Mouse (Mus musculus) limb, embryonic 10.5 days (tissue): ENCODE measurements at regions not wholly inside any gene's neighbourhood (a gene's known extent, or its start where the extent isn't known, plus 50 kb on each side); places are given as distances from the start of the nearest gene placed in this dataset.
A peak's percentile ranks its signal among the peaks of the same experiment; 100 is the strongest.

Experiments used
- DNase-seq: peaks from one replicate; pipeline ENCODE4 v3.0.0-alpha.2; 2017; ENCODE audit warnings: low spot score
- H3K27ac ChIP-seq: fragments of 300-500 bp; sonication (generic); 2 replicates; pipeline ENCODE4 v1.5.1; 2016; ENCODE audit warnings: mild to moderate bottlenecking
- H3K27me3 ChIP-seq: fragments of 300-500 bp; sonication (generic); 2 replicates; pipeline ENCODE4 v1.6.1; 2016; ENCODE audit warnings: low read depth, mild to moderate bottlenecking; ENCODE audit not compliant: poor library complexity, severe bottlenecking
- H3K36me3 ChIP-seq: fragments of 300-500 bp; sonication (generic); 2 replicates; pipeline ENCODE4 v1.6.1; 2016; ENCODE audit warnings: mild to moderate bottlenecking, moderate library complexity
- H3K4me1 ChIP-seq: fragments of 300-500 bp; sonication (generic); 2 replicates; pipeline ENCODE4 v1.6.1; 2016
- H3K4me3 ChIP-seq: fragments of 300-500 bp; sonication (generic); 2 replicates; pipeline ENCODE4 v1.5.1; 2016; ENCODE audit warnings: mild to moderate bottlenecking, moderate library complexity
- H3K9me3 ChIP-seq: fragments of 300-500 bp; sonication (generic); replicated peaks from 2 replicates; pipeline ENCODE4 v1.6.1; 2016; ENCODE audit warnings: mild to moderate bottlenecking
- WGBS: fragments of 180-500 bp; shearing (Covaris S2); methylation state at CpG from one replicate; pipeline ENCODE4 v1.1.7; 2016; 5-methylcytosine and 5-hydroxymethylcytosine counted together

- Histone ChIP-seq H3K27ac (no peak overlapping the region), H3K4me1 (no peaks in the 10 kb centered on the region), H3K36me3 (no peaks in the 10 kb centered on the region), H3K27me3 (no peaks in the 10 kb centered on the region), H3K9me3 (no peaks in the 10 kb centered on the region), H3K4me3 (no peak overlapping the region)
- no peak for DNase-seq
- WGBS, result 77% methylated on average over 1 of the region's 1 CpGs
Measured at GRCm38 (mm10) chr1:107811136-107811535, 221.3 kb downstream of the Serpinb8 start.

GRCm38 (mm10) chr1:107811859-107812258 lies 222.1 kb downstream of the Serpinb8 start:
- H3K27me3 ChIP-seq, result no peaks in the 10 kb centered on the region
- no peaks in the 10 kb centered on the region for H3K9me3 ChIP-seq
- H3K4me1 ChIP-seq, result no peaks in the 10 kb centered on the region
- H3K27ac ChIP-seq, result no peak overlapping the region
- no peak overlapping the region for H3K4me3 ChIP-seq
- H3K36me3 ChIP-seq, result no peaks in the 10 kb centered on the region
- no peak for DNase-seq
- 83% methylated on average over 2 of the region's 2 CpGs for WGBS

DNA sequence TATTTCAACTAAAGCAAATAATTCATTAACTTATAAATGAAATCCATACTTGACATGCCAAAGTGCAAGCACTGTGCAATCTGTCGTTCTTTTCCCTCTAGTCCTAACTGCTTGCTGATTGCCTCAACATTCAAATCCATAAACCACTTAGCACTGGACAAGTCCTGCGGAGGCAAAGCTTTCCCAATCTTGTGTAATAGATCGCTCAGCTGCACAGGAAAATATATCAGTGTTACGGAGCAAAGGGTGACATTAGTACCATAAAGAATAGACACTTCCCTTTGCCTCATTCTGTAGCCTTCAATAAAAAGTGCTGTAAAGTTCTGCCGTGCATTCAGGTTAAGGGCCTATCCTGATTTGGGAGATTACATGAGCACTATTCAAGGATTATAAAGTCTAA lies 248.1 kb downstream of the Serpinb8 start:
- Histone ChIP-seq H3K27ac (no peak overlapping the region), H3K4me3 (no peak overlapping the region), H3K4me1 (no peaks in the 10 kb centered on the region), H3K27me3 (no peaks in the 10 kb centered on the region), H3K36me3 (no peaks in the 10 kb centered on the region), H3K9me3 (no peaks in the 10 kb centered on the region)
- WGBS, result 83% methylated on average over 5 of the region's 5 CpGs
- no peak for DNase-seq

- 88% methylated on average over 2 of the region's 2 CpGs for WGBS
- Histone ChIP-seq H3K27me3 (no peaks in the 10 kb centered on the region), H3K9me3 (no peaks in the 10 kb centered on the region), H3K4me1 (no peaks in the 10 kb centered on the region), H3K27ac (no peak overlapping the region), H3K36me3 (no peaks in the 10 kb centered on the region), H3K4me3 (no peak overlapping the region)
- no peak for DNase-seq
Measured at GRCm38 (mm10) chr1:107852386-107852785, 262.6 kb downstream of the Serpinb8 start.

DNA sequence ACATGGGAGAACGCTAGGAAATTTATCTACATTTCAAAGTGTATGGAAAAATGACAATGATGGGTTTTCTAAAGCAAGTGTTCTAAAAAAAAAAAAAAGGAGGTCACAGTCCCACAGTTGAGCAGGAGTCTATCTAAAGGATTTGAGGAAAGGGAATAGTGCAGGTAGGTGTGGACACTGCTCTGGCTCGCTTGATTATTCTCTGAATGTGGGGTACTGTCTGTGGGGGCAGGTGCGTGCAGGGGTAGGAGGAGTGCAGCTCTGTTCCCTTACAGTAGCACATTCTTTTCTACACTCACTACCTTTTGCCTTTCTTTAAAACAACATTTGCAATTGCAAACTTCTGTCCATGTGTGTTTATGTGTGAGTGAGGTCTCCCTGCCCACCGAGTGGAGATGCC lies 263.2 kb downstream of the Serpinb8 start:
- WGBS, result 89% methylated on average over 4 of the region's 4 CpGs
- no peaks in the 10 kb centered on the region for H3K27me3 ChIP-seq
- no peak overlapping the region for H3K27ac ChIP-seq
- H3K4me3 ChIP-seq, result no peak overlapping the region
- no peaks in the 10 kb centered on the region for H3K9me3 ChIP-seq
- H3K4me1 ChIP-seq, result no peaks in the 10 kb centered on the region
- no peaks in the 10 kb centered on the region for H3K36me3 ChIP-seq
- no peak for DNase-seq

DNA sequence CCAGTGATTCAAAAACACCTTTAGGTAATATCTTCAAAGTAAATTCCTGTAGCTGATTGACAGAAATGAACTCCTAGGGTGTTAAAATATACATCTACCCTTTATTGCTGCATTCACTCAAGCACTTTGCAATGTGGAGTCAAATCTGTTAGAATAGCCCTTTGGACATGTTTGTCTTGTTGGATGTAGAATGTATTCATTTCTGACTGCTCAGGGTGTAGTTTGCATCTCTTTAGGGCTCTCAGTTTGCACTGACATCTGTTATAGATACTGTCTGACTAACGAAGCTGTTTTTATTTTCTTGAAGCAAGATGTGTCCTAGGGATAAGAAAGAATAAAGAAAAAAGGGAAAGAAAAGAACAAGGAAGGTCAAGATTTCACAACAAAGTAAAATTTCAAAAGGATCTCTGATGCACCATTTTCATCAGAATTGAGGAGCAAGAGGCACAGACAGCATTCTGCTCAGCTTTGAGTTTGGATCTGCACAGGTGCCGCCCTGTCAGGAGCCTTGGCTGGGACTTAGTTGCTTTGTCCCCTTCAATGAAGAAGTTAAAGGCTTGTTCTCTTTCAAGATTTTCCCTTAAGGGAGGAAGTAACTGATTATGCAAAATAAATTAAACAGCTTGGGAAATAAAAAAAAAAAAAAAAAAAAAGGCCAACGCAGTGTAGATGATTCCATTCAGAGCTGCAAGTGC lies 308.1 kb downstream of the Serpinb8 start:
- 55% methylated on average over 3 of the region's 3 CpGs for WGBS
- H3K27ac ChIP-seq, result no peak overlapping the region
- H3K9me3 ChIP-seq, result no peaks in the 10 kb centered on the region
- no peaks in the 10 kb centered on the region for H3K36me3 ChIP-seq
- no peaks in the 10 kb centered on the region for H3K27me3 ChIP-seq
- H3K4me3 ChIP-seq, result no peak overlapping the region
- H3K4me1 ChIP-seq, result no peaks in the 10 kb centered on the region
- DNase-seq, result no peak

GRCm38 (mm10) chr1:107899261-107899660 lies 309.5 kb downstream of the Serpinb8 start:
- H3K27ac ChIP-seq, result no peak overlapping the region
- H3K4me3 ChIP-seq, result no peak overlapping the region
- no peaks in the 10 kb centered on the region for H3K36me3 ChIP-seq
- 95% methylated on average over 4 of the region's 4 CpGs for WGBS
- DNase-seq, result no peak
- no peaks in the 10 kb centered on the region for H3K4me1 ChIP-seq
- H3K9me3 ChIP-seq, result no peaks in the 10 kb centered on the region
- no peaks in the 10 kb centered on the region for H3K27me3 ChIP-seq

- Histone ChIP-seq H3K27ac (no peak overlapping the region), H3K27me3 (no peaks in the 10 kb centered on the region), H3K36me3 (no peaks in the 10 kb centered on the region), H3K4me3 (no peak overlapping the region), H3K4me1 (no peaks in the 10 kb centered on the region), H3K9me3 (no peaks in the 10 kb centered on the region)
- no peak for DNase-seq
- 94% methylated on average over 2 of the region's 2 CpGs for WGBS
Measured at GRCm38 (mm10) chr1:107900449-107900848, 310.6 kb downstream of the Serpinb8 start.

- WGBS, result 75% methylated on average over 1 of the region's 1 CpGs
Measured at GRCm38 (mm10) chr1:107900913-107901312, 311.1 kb downstream of the Serpinb8 start.

GRCm38 (mm10) chr1:107908236-107909063 lies 318.6 kb downstream of the Serpinb8 start:
- whole genome bisulfite sequencing, result 84% methylated on average over 4 of the region's 4 CpGs
- no peaks in the 10 kb centered on the region for H3K36me3 ChIP-seq
- no peaks in the 10 kb centered on the region for H3K27me3 ChIP-seq
- H3K4me3 ChIP-seq, result no peak overlapping the region
- H3K4me1 ChIP-seq, result peaks cover 10% of the 10 kb centered on the region
- H3K9me3 ChIP-seq, result no peaks in the 10 kb centered on the region
- DNase-seq, result no peak
- no peak overlapping the region for H3K27ac ChIP-seq

More at GRCm38 (mm10) chr1:107900913-107901312, 311.1 kb downstream of the Serpinb8 start:
- H3K4me3 ChIP-seq, result no peak overlapping the region
- no peaks in the 10 kb centered on the region for H3K36me3 ChIP-seq
- H3K9me3 ChIP-seq, result no peaks in the 10 kb centered on the region
- H3K27ac ChIP-seq, result no peak overlapping the region
- DNase-seq, result no peak
- H3K4me1 ChIP-seq, result no peaks in the 10 kb centered on the region
- no peaks in the 10 kb centered on the region for H3K27me3 ChIP-seq

DNA sequence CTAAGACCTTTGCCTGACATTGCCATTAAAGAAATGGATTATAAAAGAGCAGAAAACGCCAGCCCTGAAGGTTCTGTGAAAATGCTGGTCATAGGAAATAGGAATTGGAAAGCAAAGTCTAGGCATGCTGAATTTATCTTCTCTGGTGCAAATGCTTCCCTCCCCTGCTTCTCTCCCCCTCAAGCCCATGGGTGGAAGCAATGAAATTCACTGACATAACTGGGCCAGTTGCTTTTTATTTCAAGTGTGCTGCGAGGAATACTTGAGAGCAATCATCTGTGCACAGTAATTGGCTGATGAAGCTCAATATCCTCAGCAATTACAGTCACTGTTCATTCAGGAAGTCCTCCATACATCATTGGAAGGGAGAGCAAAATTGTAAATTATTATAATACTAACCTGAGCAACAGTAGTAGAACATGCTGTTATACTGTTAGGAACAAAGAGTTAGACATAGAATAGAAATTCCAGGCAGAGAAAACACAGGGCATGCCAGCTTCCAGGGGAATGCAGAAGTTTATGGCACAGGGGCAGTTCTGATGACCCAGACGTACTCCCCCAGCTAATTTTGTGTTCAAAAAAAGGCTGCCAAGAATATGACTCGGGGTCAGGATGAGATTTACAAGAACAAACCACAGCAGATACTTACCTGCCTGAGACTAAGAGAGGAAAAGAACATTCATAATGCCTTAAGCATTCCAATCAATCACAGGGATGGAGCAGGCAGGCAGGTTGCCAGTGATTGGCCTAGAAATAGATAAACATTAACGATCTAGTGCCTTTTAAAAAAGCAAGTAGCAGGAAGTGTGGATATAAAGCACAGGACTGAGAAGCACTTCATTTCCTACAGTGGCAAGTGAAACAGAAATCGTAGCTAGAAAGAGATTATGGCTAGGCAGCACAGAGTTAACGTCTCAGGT lies 325.1 kb downstream of the Serpinb8 start:
- H3K36me3 ChIP-seq, result no peaks in the 10 kb centered on the region
- 0 out of 2 replicates have a peak overlapping the region, but pooled peaks have one; percentile 25 for H3K27ac ChIP-seq
- no peaks in the 10 kb centered on the region for H3K27me3 ChIP-seq
- H3K4me3 ChIP-seq, result no peak overlapping the region
- no peak for DNase-seq
- peaks cover 49% of the 10 kb centered on the region for H3K4me1 ChIP-seq
- H3K9me3 ChIP-seq, result no peaks in the 10 kb centered on the region
- WGBS, result 52% methylated on average over 7 of the region's 7 CpGs

GRCm38 (mm10) chr1:107917037-107917436 lies 327.2 kb downstream of the Serpinb8 start:
- Histone ChIP-seq H3K9me3 (no peaks in the 10 kb centered on the region), H3K27me3 (no peaks in the 10 kb centered on the region), H3K4me3 (no peak overlapping the region), H3K4me1 (peaks cover 49% of the 10 kb centered on the region), H3K36me3 (no peaks in the 10 kb centered on the region), H3K27ac (no peak overlapping the region)
- no peak for DNase-seq
- 36% methylated on average over 5 of the region's 5 CpGs for WGBS
